Mouse (Mus musculus): ENCODE results near the gene Emsy. TPM values are rescaled to one million over a fixed set of nuclear protein-coding genes. Genes with fewer than 3 reads are reported as not detected.
A peak's percentile ranks its signal among the peaks of the same experiment; 100 is the strongest.

Gene Emsy
- total RNA-seq, 2 experiments from 2014 or later: 55.5 to 71.5 TPM

GRCm38 (mm10) chr7:98671416-98671815 is 14.8 kb upstream of the Emsy start:
- no peak for ATAC-seq (replicated peaks; ENCODE audit: low FRiP score, low TSS enrichment, poor library complexity, severe bottlenecking)

GRCm38 (mm10) chr7:98670831-98671230 is 14.2 kb upstream of the Emsy start:
- no peak for ATAC-seq (replicated peaks; ENCODE audit: low FRiP score, low TSS enrichment, poor library complexity, severe bottlenecking)

GRCm38 (mm10) chr7:98667956-98668746 is 11.6 kb upstream of the Emsy start:
- no peak for ATAC-seq (replicated peaks; ENCODE audit: low FRiP score, low TSS enrichment, poor library complexity, severe bottlenecking)

- no peak for ATAC-seq (replicated peaks; ENCODE audit: low FRiP score, low TSS enrichment, poor library complexity, severe bottlenecking)
Measured at GRCm38 (mm10) chr7:98665726-98666125, 9.1 kb upstream of the Emsy start.

GRCm38 (mm10) chr7:98665166-98665565 is 8.6 kb upstream of the Emsy start:
- ATAC-seq (replicated peaks; ENCODE audit: low FRiP score, low TSS enrichment, poor library complexity, severe bottlenecking): no peak

GRCm38 (mm10) chr7:98655681-98656530 is 677 bp downstream of the Emsy start:
- ATAC-seq (replicated peaks; ENCODE audit: low FRiP score, low TSS enrichment, poor library complexity, severe bottlenecking): peak; percentile 76

- no peak for ATAC-seq (replicated peaks; ENCODE audit: low FRiP score, low TSS enrichment, poor library complexity, severe bottlenecking)
Measured at GRCm38 (mm10) chr7:98651651-98652050, 4.9 kb downstream of the Emsy start.

- no peak for ATAC-seq (replicated peaks; ENCODE audit: low FRiP score, low TSS enrichment, poor library complexity, severe bottlenecking)
Measured at GRCm38 (mm10) chr7:98644238-98644637, 12.3 kb downstream of the Emsy start.

GRCm38 (mm10) chr7:98636607-98637006 is 20.0 kb downstream of the Emsy start:
- no peak for ATAC-seq (replicated peaks; ENCODE audit: low FRiP score, low TSS enrichment, poor library complexity, severe bottlenecking)

GRCm38 (mm10) chr7:98633032-98633431 is 23.6 kb downstream of the Emsy start:
- no peak for ATAC-seq (replicated peaks; ENCODE audit: low FRiP score, low TSS enrichment, poor library complexity, severe bottlenecking)

GRCm38 (mm10) chr7:98629947-98630346 is 26.6 kb downstream of the Emsy start:
- no peak for ATAC-seq (replicated peaks; ENCODE audit: low FRiP score, low TSS enrichment, poor library complexity, severe bottlenecking)

- no peak for ATAC-seq (replicated peaks; ENCODE audit: low FRiP score, low TSS enrichment, poor library complexity, severe bottlenecking)
Measured at GRCm38 (mm10) chr7:98617739-98618138, 38.8 kb downstream of the Emsy start.

- no peak for ATAC-seq (replicated peaks; ENCODE audit: low FRiP score, low TSS enrichment, poor library complexity, severe bottlenecking)
Measured at GRCm38 (mm10) chr7:98612936-98613335, 43.6 kb downstream of the Emsy start.

GRCm38 (mm10) chr7:98608520-98608919 is 48.1 kb downstream of the Emsy start:
- ATAC-seq (replicated peaks; ENCODE audit: low FRiP score, low TSS enrichment, poor library complexity, severe bottlenecking): no peak

- no peak for ATAC-seq (replicated peaks; ENCODE audit: low FRiP score, low TSS enrichment, poor library complexity, severe bottlenecking)
Measured at GRCm38 (mm10) chr7:98607158-98607557, 49.4 kb downstream of the Emsy start.

- no peak for ATAC-seq (replicated peaks; ENCODE audit: low FRiP score, low TSS enrichment, poor library complexity, severe bottlenecking)
Measured at GRCm38 (mm10) chr7:98601715-98602114, 54.9 kb downstream of the Emsy start.

GRCm38 (mm10) chr7:98597402-98597801 is 59.2 kb downstream of the Emsy start:
- no peak for ATAC-seq (replicated peaks; ENCODE audit: low FRiP score, low TSS enrichment, poor library complexity, severe bottlenecking)

- no peak for ATAC-seq (replicated peaks; ENCODE audit: low FRiP score, low TSS enrichment, poor library complexity, severe bottlenecking)
Measured at GRCm38 (mm10) chr7:98594731-98595130, 61.9 kb downstream of the Emsy start.

- no peak for ATAC-seq (replicated peaks; ENCODE audit: low FRiP score, low TSS enrichment, poor library complexity, severe bottlenecking)
Measured at GRCm38 (mm10) chr7:98593276-98593675, 63.3 kb downstream of the Emsy start.

- no peak for ATAC-seq (replicated peaks; ENCODE audit: low FRiP score, low TSS enrichment, poor library complexity, severe bottlenecking)
Measured at GRCm38 (mm10) chr7:98589028-98589427, 67.6 kb downstream of the Emsy start.

- no peak for ATAC-seq (replicated peaks; ENCODE audit: low FRiP score, low TSS enrichment, poor library complexity, severe bottlenecking)
Measured at GRCm38 (mm10) chr7:98586313-98586712, 70.3 kb downstream of the Emsy start.

Measured in megakaryocyte-erythroid progenitor cell, adult 5-6 weeks (primary cell).